Mouse (Mus musculus) heart, adult 2 months (tissue): Measurements from ENCODE around the gene Asic3. TPM values are rescaled to one million over a fixed set of nuclear protein-coding genes. Genes with fewer than 3 reads are reported as not detected.

ENCODE experiments used
- DNase-seq, 2 experiments: peaks; one replicate each; pipeline ENCODE4 v3.0.0; 2021
- H3K27ac ChIP-seq: fragments of 200-600 bp; 2 replicates; pipeline ENCODE4 v1.8.1; 2022
- H3K27me3 ChIP-seq: fragments of 200-500 bp; 2 replicates; pipeline ENCODE4 v1.6.1; 2012; ENCODE audit warnings: mild to moderate bottlenecking, low read length, inconsistent platforms, mixed read lengths; ENCODE audit not compliant: control insufficient read depth, insufficient read depth
- H3K36me3 ChIP-seq: fragments of 200-500 bp; 2 replicates; pipeline ENCODE4 v1.6.1; 2012; ENCODE audit warnings: low read length, inconsistent platforms; ENCODE audit not compliant: control insufficient read depth, insufficient read depth
- H3K4me1 ChIP-seq: fragments of 200-500 bp; 2 replicates; pipeline ENCODE4 v1.6.1; 2011; ENCODE audit warnings: low read length; ENCODE audit not compliant: control insufficient read depth, insufficient read depth
- H3K4me3 ChIP-seq: fragments of 200-600 bp; 2 replicates; pipeline ENCODE4 v1.8.1; 2022
- H3K79me2 ChIP-seq: fragments of 200-500 bp; replicated peaks from 2 replicates; pipeline ENCODE4 v1.6.1; 2012; ENCODE audit warnings: mild to moderate bottlenecking, inconsistent platforms, low read length, moderate library complexity, mixed read lengths; ENCODE audit not compliant: control insufficient read depth, insufficient read depth
- H3K9ac ChIP-seq: fragments of 200-500 bp; 2 replicates; pipeline ENCODE4 v1.6.1; 2012; ENCODE audit warnings: low read depth, mild to moderate bottlenecking, control low read depth, inconsistent platforms, low read length, mixed read lengths
- CTCF ChIP-seq: fragments of 200-600 bp; IDR thresholded peaks from 2 replicates; pipeline ENCODE4 v1.8.1; 2022; ENCODE audit warnings: antibody characterized with exemption, mild to moderate bottlenecking, moderate library complexity
- EP300 ChIP-seq: fragments of 200-500 bp; IDR thresholded peaks from 2 replicates; pipeline ENCODE4 v1.6.1; 2011; ENCODE audit warnings: low read depth, low read length, control low read depth; ENCODE audit not compliant: insufficient read depth
- POLR2A ChIP-seq: fragments of 200-500 bp; IDR thresholded peaks from 2 replicates; pipeline ENCODE4 v1.6.1; 2011; ENCODE audit warnings: mild to moderate bottlenecking, low read depth, low read length, control low read depth; ENCODE audit not compliant: insufficient read depth
- WGBS: fragments of 180-500 bp; shearing (Covaris S2); methylation state at CpG from one replicate; pipeline ENCODE4 v1.1.7; 2018; 5-methylcytosine and 5-hydroxymethylcytosine counted together
- intact Hi-C: fragments of 180-260 bp; cut with DNase I; formaldehyde crosslinking; loops from one replicate; pipeline ENCODE4 v1.15.1; 2025
- polyA plus RNA-seq: library from polyadenylated mRNA; depleted of rRNA; stranded (reverse); fragments of >200 nt; gene quantifications from 2 replicates; pipeline ENCODE4 v1.2.3, GENCODE M21; 2012
- total RNA-seq, 2 experiments: library from RNA; stranded (reverse); gene quantifications; 2 replicates each; pipeline ENCODE4 v1.2.3; 2021

The Asic3 gene
- total and polyA plus RNA-seq, 3 experiments, result 0.14 to 0.59 TPM; not detected in 1

GRCm38 (mm10) chr5:24441187-24441586 is 28.0 kb downstream of the Asic3 start:
- no peak for DNase-seq
- no peaks in the 10 kb centered on the region for H3K79me2 ChIP-seq
- TF ChIP-seq EP300, result no peak
- TF ChIP-seq POLR2A, result no peak
- TF ChIP-seq CTCF, result no peak

DNA sequence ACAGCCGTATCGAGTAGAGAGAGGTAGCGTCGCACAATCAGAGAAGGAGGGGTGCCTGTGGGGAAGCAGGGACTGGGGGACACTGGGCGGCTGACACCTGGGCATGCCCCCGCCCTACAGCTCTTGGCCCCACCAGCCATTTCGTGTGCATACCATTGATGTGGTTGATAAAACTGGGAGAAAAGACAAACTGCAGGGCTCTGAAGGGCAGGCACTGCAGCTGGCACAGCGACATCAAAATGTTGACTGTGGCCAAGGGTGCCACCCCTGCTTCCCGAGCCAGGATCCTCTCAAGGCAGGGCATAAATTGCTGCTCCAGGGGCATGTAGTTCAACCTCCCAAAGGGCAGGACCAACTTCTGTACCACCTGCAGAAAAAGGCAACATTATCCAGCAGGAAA is 28.8 kb downstream of the Asic3 start:
- no peaks in the 10 kb centered on the region for H3K79me2 ChIP-seq
- H3K9ac ChIP-seq, result no peak overlapping the region
- H3K36me3 ChIP-seq, result no peaks in the 10 kb centered on the region
- TF ChIP-seq CTCF, result no peak
- TF ChIP-seq POLR2A, result no peak
- TF ChIP-seq EP300, result no peak
- H3K27me3 ChIP-seq, result no peaks in the 10 kb centered on the region
- no peak overlapping the region for H3K27ac ChIP-seq
- intact Hi-C loops, result loop anchor here (10.0 kb wide), 1 partner anchor 393 kb away; no protein-coding TSS in a partner anchor
- no peaks in the 10 kb centered on the region for H3K4me1 ChIP-seq
- no peak for DNase-seq
- WGBS, result 70% methylated on average over 9 of the region's 9 CpGs
- no peak overlapping the region for H3K4me3 ChIP-seq

More at GRCm38 (mm10) chr5:24441187-24441586, 28.0 kb downstream of the Asic3 start:
- H3K27ac ChIP-seq, result no peak overlapping the region
- H3K9ac ChIP-seq, result no peak overlapping the region
- 92% methylated on average over 8 of the region's 8 CpGs for WGBS
- no peaks in the 10 kb centered on the region for H3K36me3 ChIP-seq
- no peaks in the 10 kb centered on the region for H3K27me3 ChIP-seq
- H3K4me1 ChIP-seq, result no peaks in the 10 kb centered on the region
- no peak overlapping the region for H3K4me3 ChIP-seq
- intact Hi-C loops, result loop anchor here (10.0 kb wide), 1 partner anchor 394 kb away; no protein-coding TSS in a partner anchor

GRCm38 (mm10) chr5:24443204-24443603 is 30.0 kb downstream of the Asic3 start:
- no peak overlapping the region for H3K4me3 ChIP-seq
- no peaks in the 10 kb centered on the region for H3K36me3 ChIP-seq
- peaks cover 3% of the 10 kb centered on the region; the same call in 1 of the 2 replicates for H3K4me1 ChIP-seq
- no peak for DNase-seq
- H3K9ac ChIP-seq, result no peak overlapping the region
- H3K27me3 ChIP-seq, result no peaks in the 10 kb centered on the region
- H3K27ac ChIP-seq, result no peak overlapping the region
- 87% methylated on average over 7 of the region's 7 CpGs for WGBS
- H3K79me2 ChIP-seq, result no peaks in the 10 kb centered on the region
- intact Hi-C loops, result loop anchor here (10.0 kb wide), 1 partner anchor 392 kb away; no protein-coding TSS in a partner anchor
- TF ChIP-seq EP300, result no peak
- no peak for TF ChIP-seq CTCF
- TF ChIP-seq POLR2A, result no peak

DNA sequence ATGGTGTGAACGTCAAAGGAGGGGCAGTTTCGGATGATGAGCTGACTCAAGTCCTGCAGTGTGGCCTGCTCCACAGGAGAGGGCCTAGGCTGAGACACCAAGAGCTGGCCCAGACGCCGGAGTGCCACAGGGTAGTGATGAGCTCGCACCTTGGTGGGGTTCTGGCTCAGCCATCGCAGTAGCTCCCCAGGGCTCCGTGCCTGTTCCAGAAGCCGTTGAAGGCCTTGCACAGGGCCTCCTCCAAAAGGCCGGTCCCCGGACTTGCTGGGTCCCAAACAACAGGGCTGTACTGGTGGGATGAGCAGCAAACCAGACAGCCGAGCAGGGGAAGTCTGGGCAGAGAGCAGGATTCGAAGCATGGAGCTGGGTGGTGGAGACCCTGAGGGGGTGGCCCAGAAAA is 30.7 kb downstream of the Asic3 start:
- peak overlapping the region; percentile 97; the same call in 1 of the 2 replicates for H3K27ac ChIP-seq

DNA sequence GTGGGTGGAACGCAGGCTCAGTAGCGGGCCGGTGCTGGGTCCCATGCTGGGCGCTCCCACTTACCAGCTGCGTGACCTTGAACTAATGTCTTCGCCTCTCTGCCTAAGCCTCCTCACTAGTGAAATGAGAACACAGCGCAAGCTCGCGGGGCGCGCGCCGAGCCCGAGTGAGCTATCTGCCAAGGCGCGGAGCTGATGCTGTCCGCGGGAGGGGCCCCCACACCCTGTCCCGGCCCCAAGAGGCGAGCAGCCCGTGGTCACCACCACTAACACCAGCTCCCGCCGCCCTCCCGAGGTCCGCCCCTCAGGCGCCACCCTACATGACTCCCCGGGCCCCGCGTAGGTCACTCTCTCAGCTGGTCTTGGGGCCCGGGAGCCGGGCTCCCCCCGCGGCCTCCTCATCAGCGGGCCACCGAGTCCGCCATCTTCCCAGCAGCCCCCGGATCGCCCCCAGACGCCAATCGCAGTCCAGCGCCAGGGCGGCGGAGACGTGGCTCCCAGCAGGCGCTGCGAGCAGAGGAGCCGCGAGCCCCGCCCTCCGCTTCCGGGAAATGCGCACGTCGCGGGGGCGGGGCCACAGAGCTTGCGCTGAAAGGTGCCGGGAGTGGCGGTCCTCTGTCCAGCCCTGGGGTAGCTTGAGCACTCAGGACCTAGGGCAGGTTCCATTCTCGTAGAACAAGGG is 31.7 kb downstream of the Asic3 start, which contains the start of gene Fastk:
Gene Fastk (minus strand): TSS at position 542 of the 682 bp plus-strand sequence.
- Histone ChIP-seq H3K27me3 (no peaks in the 10 kb centered on the region), H3K4me1 (peaks cover 3% of the 10 kb centered on the region; the same call in 1 of the 2 replicates), H3K27ac (peak within 1 kb of the TSS; percentile 97), H3K36me3 (no peaks in the 10 kb centered on the region), H3K79me2 (no peaks in the 10 kb centered on the region), H3K4me3 (peak within 1 kb of the TSS; percentile 76), H3K9ac (peak within 1 kb of the TSS; percentile 91)
- TF ChIP-seq EP300 (peak; percentile 69), CTCF (no peak), POLR2A (peak; percentile 91)
- DNase-seq, result peak; percentile 95 to 97
- under 1% methylated on average over 60 of the region's 60 CpGs for WGBS
- intact Hi-C loops, result loop anchor here (2.0 to 10.0 kb wide), 2 partner anchors 18 to 390 kb away; no protein-coding TSS in a partner anchor

More for the DNA sequence above, 30.7 kb downstream of the Asic3 start:
- TF ChIP-seq EP300, result no peak
- no peak for TF ChIP-seq POLR2A
- TF ChIP-seq CTCF, result no peak
- H3K36me3 ChIP-seq, result no peaks in the 10 kb centered on the region
- H3K4me1 ChIP-seq, result peaks cover 3% of the 10 kb centered on the region; the same call in 1 of the 2 replicates
- peak overlapping the region; percentile 76 for H3K4me3 ChIP-seq
- peak overlapping the region; percentile 20; the same call in 1 of the 2 replicates for H3K9ac ChIP-seq
- DNase-seq, result no peak
- no peaks in the 10 kb centered on the region for H3K79me2 ChIP-seq
- no peaks in the 10 kb centered on the region for H3K27me3 ChIP-seq
- WGBS, result 74% methylated on average over 12 of the region's 12 CpGs
- intact Hi-C loops, result loop anchor here (2.0 to 10.0 kb wide), 2 partner anchors 17 to 391 kb away; no protein-coding TSS in a partner anchor
